Comparison of ENCODE assay signal across 24 mouse cellular contexts in the genomic region with DNA sequence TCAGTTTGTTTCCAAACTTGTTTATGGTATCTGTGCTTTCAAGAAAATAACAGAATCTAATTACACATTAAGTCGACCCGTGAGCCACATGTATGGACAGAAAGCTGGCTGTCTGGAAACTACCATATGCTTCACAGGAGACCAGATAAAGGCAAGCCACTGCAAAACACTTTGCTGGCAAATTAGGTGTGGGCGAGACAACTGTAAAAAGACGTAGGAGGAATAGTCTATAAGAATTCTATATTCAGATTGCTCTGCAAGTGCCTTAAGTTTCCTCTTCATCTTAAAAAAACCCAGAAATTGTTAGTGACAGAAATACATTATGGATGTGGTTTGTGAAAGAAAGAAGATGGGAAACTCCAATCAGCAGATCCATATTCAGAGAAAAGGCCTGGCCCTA.
DNase-seq lines count a peak whose midpoint lies in the region; ATAC-seq and TF ChIP-seq lines count a peak whose summit lies in the region.
"Had no signal": no experiment of that assay in that cellular context is flagged by ENCODE, and none has a peak within 500 bp of the region (broad histone marks: within the 10 kb centered on the region; RNA-seq: fewer than 3 reads in every experiment).

No protein-coding gene starts in this region.

- H3K36me3 ChIP-seq in thymus, adult 2 months (ENCODE audit: control insufficient read depth, insufficient read depth, low read length), result 0 out of 2 replicates have a peak, but pooled peaks cover 8% of the 10 kb centered on the region
- H3K36me3 ChIP-seq: intestine, embryonic 15.5 days had no signal

- no peak for TF ChIP-seq POLR2A in thymus, adult 2 months (IDR thresholded peaks at IDR 0.05; ENCODE audit: control insufficient read depth, extremely low read depth, insufficient read depth, low read length, poor library complexity)

- H3K27ac ChIP-seq in thymus, adult 2 months (ENCODE audit: control insufficient read depth, insufficient read depth, low read length), result no peak overlapping the region
- H3K27ac ChIP-seq: embryonic facial prominence, embryonic 10.5 days; hindbrain, embryonic 10.5 days; intestine, embryonic 15.5 days; limb, embryonic 13.5 days; liver, embryonic 12.5 days; midbrain, embryonic 12.5 days; neural tube, embryonic 15.5 days; stomach, embryonic 15.5 days had no signal

- intact Hi-C loops in left cerebral cortex, postnatal 4 days (cut with DNase I), result no loop called here
- intact Hi-C loops in left cerebral cortex, postnatal 14 days (cut with DNase I), result no loop called here

- peak; percentile 86 for ATAC-seq in frontal cortex, adult (ENCODE audit: low TSS enrichment)
- ATAC-seq: forebrain, embryonic 16.5 days; hindbrain, embryonic 16.5 days; intestine, embryonic 15.5 days; liver, embryonic 12.5 days had no signal

- no peak for TF ChIP-seq CTCF in thymus, adult 2 months (IDR thresholded peaks at IDR 0.05; ENCODE audit: borderline replicate concordance, control insufficient read depth, extremely low read depth, insufficient read depth, low read length, poor library complexity)

- no peak for DNase-seq in frontal cortex, postnatal 25 days (ENCODE audit: low spot score in 2 of 2)
- DNase-seq in left cerebral cortex, adult 11 months (ENCODE audit: low spot score), result peak; percentile 68
- no peak for DNase-seq in left cerebral cortex, postnatal 4 days
- peak; percentile 65 to 74 for DNase-seq in left cerebral cortex, postnatal 14 days (ENCODE audit: low spot score in 2 of 2)
- peak; percentile 89 for DNase-seq in telencephalon, adult 2 months (ENCODE audit: low read depth, low spot score)
- no peak for DNase-seq in yolk sac, embryonic 10.5 days (ENCODE audit: low spot score)
- DNase-seq in thymus, adult 2 months, result no peak
- DNase-seq: adrenal gland, postnatal 14 days; cerebellum, adult 9-10 months; gastrocnemius, postnatal 14 days; kidney, adult 8-10 months; kidney, postnatal 10 days; lung, adult 2 months had no signal

- no peaks in the 10 kb centered on the region for H3K4me1 ChIP-seq in thymus, adult 2 months (replicated peaks; ENCODE audit: control insufficient read depth, insufficient read depth, low read length)
- H3K4me1 ChIP-seq: embryonic facial prominence, embryonic 10.5 days; hindbrain, embryonic 10.5 days; intestine, embryonic 15.5 days; limb, embryonic 13.5 days; liver, embryonic 12.5 days; midbrain, embryonic 12.5 days; stomach, embryonic 15.5 days had no signal

- no peaks in the 10 kb centered on the region for H3K27me3 ChIP-seq in thymus, adult 2 months (ENCODE audit: control insufficient read depth, insufficient read depth, low read length)
- H3K27me3 ChIP-seq: intestine, embryonic 15.5 days; limb, embryonic 13.5 days; liver, embryonic 12.5 days; midbrain, embryonic 12.5 days; neural tube, embryonic 15.5 days; stomach, embryonic 15.5 days had no signal

- H3K4me3 ChIP-seq in thymus, adult 2 months (ENCODE audit: control insufficient read depth, insufficient read depth, low read length), result no peak overlapping the region
- H3K4me3 ChIP-seq: embryonic facial prominence, embryonic 10.5 days; hindbrain, embryonic 10.5 days; intestine, embryonic 15.5 days; limb, embryonic 13.5 days; liver, embryonic 12.5 days; midbrain, embryonic 12.5 days; neural tube, embryonic 15.5 days; stomach, embryonic 15.5 days had no signal

- 94% methylated on average over 4 of the region's 4 CpGs for WGBS in thymus, adult 2 months

Comparison
In these comparisons a context has a peak if more than half of its experiments do, and no peak if none do; other contexts are left out.
1. DNase-seq: peak in left cerebral cortex, adult 11 months (single experiment), left cerebral cortex, postnatal 14 days (2 of 2) and telencephalon, adult 2 months (single experiment); none in frontal cortex, postnatal 25 days (0 of 2), left cerebral cortex, postnatal 4 days (single experiment), yolk sac, embryonic 10.5 days (single experiment) and thymus, adult 2 months (single experiment).